Mouse (Mus musculus) CD4-positive naive resting alpha-beta T cell, adult 76 days (primary cell): ENCODE results near the gene Gpr176. TPM values are rescaled to one million over a fixed set of nuclear protein-coding genes. Genes with fewer than 3 reads are reported as not detected.

Experiments
- total RNA-seq: library from RNA; stranded (reverse); gene quantifications from one replicate; pipeline ENCODE4 v1.2.4, GENCODE M21; 2023

The Gpr176 gene
- not detected for total RNA-seq

DNA sequence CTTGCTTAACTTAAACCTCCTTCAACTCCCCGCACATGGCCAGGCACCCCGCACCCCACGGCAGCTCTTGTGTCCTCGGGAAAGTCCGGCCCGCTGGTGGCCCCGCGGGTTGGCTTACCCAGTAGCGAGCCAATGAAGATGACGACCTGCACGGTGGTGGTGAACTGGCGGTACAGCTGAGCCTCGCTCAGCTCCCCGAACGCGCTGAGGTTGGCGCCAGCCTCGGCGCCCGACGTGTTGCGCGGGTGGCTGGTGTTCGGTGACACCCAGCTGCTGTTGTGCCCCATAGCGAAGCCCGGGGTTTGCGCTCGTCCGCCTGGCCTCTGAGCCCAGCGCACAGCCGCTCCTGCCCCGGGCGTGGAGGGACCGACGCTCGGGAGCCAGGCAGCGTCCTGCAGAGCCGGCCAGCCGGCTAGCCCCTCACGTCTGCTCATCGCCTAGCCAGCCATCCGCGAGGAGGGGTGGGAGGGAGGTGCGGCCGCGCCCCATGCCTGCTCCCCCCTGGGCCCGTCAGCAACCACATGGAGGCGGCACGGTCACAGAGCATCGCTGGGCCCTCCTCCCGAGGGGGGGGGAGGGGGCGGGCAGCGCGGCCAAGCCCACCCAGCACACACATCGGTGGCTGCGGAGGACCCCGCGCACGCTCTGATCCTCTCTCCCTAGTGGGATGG lies at the start of gene Gpr176:
Gene Gpr176 (minus strand): TSS at position 519 of the 671 bp plus-strand sequence.

GRCm38 (mm10) chr2:118388341-118389335 lies 15.4 kb upstream of the Gpr176 start, which contains the start of gene Eif2ak4:
Gene Eif2ak4, plus strand, starts transcription at chr2:118388618.

DNA sequence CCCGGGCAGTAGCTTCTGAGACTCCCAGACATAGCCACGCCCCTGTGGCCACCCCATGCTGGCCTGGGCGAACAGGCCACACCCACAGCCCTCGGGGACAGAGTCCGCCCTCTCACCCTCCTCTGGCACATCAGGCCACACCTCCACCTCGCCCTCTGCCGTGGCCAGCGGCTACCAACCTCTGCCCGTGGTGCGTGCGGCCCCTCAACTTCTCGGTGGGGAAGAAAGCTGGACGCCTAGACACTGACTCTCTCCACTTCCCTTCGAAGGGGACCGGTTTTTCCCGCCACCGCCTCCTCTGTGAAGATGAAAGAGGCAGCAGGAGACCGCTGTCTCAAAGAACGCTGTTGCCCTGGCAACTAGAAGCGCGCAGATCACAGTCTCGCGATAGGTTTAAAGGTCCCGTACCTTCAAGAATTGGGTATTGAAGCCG lies 116.6 kb downstream of the Gpr176 start, which contains the start of gene Fsip1:
Gene Fsip1 (minus strand): TSS at position 346 of the 433 bp plus-strand sequence.

Other genes with a start within 250 kb of the Gpr176 start
- 0.56 TPM for gene Fsip1, start 116.5 kb downstream of the Gpr176 start, total RNA-seq
- 30.3 TPM for gene Eif2ak4, start 15.2 kb upstream of the Gpr176 start, total RNA-seq
- gene Srp14, start 106.3 kb upstream of the Gpr176 start, total RNA-seq: 86.8 TPM
- gene Bmf, start 176.3 kb upstream of the Gpr176 start, total RNA-seq: 8.6 TPM
- gene Bub1b, start 224.8 kb upstream of the Gpr176 start, total RNA-seq: 2.4 TPM